Mouse (Mus musculus) heart, postnatal 10 days (tissue): ENCODE measurements around the gene Psmb11. TPM values are rescaled to one million over a fixed set of nuclear protein-coding genes. Genes with fewer than 3 reads are reported as not detected.
A peak's percentile ranks its signal among the peaks of the same experiment; 100 is the strongest.

Experiments used
- DNase-seq, 2 experiments: peaks; one replicate each; pipeline ENCODE4 v3.0.0; 2021
- intact Hi-C: fragments of 180-260 bp; cut with DNase I; formaldehyde crosslinking; loops from one replicate; pipeline ENCODE4 v1.15.1; 2025
- total RNA-seq, 2 experiments: library from RNA; stranded (reverse); gene quantifications; 2 replicates each; pipeline ENCODE4 v1.2.3; 2021

Gene Psmb11
- total RNA-seq: not detected

GRCm38 (mm10) chr14:54621133-54621532 is at the start of gene Psmb11:
Gene Psmb11, plus strand, starts transcription at chr14:54621433.
- intact Hi-C loops: no loop called here
- no peak for DNase-seq

- intact Hi-C loops: no loop called here
- DNase-seq: no peak
These were observed 49.1 kb upstream of the Psmb11 start for GRCm38 (mm10) chr14:54572122-54572521.

- intact Hi-C loops: no loop called here
- peak; percentile 66 to 68 for DNase-seq
These were observed 48.2 kb upstream of the Psmb11 start for GRCm38 (mm10) chr14:54572790-54573736.

- intact Hi-C loops: no loop called here
- no peak for DNase-seq
These were observed 47.0 kb upstream of the Psmb11 start for GRCm38 (mm10) chr14:54574253-54574652.

- intact Hi-C loops: loop anchor here (5.0 kb wide), 1 partner anchor 48 kb away; no protein-coding TSS in a partner anchor
- no peak for DNase-seq
These were observed 46.2 kb upstream of the Psmb11 start for GRCm38 (mm10) chr14:54575031-54575430.

- intact Hi-C loops: loop anchor here (5.0 kb wide), 1 partner anchor 48 kb away; no protein-coding TSS in a partner anchor
- peak; percentile 77 to 82 for DNase-seq
These were observed 45.6 kb upstream of the Psmb11 start for GRCm38 (mm10) chr14:54575631-54576030.

GRCm38 (mm10) chr14:54576241-54577088 is 44.8 kb upstream of the Psmb11 start:
- intact Hi-C loops: loop anchor here (1.0 to 5.0 kb wide), 2 partner anchors 27 to 49 kb away; no protein-coding TSS in a partner anchor
- peak; percentile 56 to 61 for DNase-seq

GRCm38 (mm10) chr14:54577089-54577982 is 43.9 kb upstream of the Psmb11 start, which contains the start of gene Ajuba:
Gene Ajuba, minus strand, starts transcription at chr14:54577558.
- intact Hi-C loops: loop anchor here (1.0 to 5.0 kb wide), 2 partner anchors 26 to 50 kb away; no protein-coding TSS in a partner anchor
- DNase-seq: peak; percentile 95

- peak in 1 of 2 experiments; percentile 66 for DNase-seq
- intact Hi-C loops: loop anchor here (5.0 kb wide), 1 partner anchor 51 kb away; no protein-coding TSS in a partner anchor
These were observed 43.2 kb upstream of the Psmb11 start for GRCm38 (mm10) chr14:54578063-54578462.

GRCm38 (mm10) chr14:54579638-54580037 is 41.6 kb upstream of the Psmb11 start:
- intact Hi-C loops: loop anchor here (5.0 kb wide), 2 partner anchors 38 to 52 kb away; partner anchors contain the start of gene Psmb5
- DNase-seq: no peak

- no peak for DNase-seq
- intact Hi-C loops: loop anchor here (2.0 to 5.0 kb wide), 2 partner anchors 35 to 58 kb away; partner anchors contain the start of genes Cdh24, Gm17606 and Psmb5
These were observed 38.7 kb upstream of the Psmb11 start for GRCm38 (mm10) chr14:54582536-54582935.

GRCm38 (mm10) chr14:54583681-54584338 is 37.4 kb upstream of the Psmb11 start:
- intact Hi-C loops: loop anchor here (2.0 to 5.0 kb wide), 2 partner anchors 33 to 57 kb away; partner anchors contain the start of genes Cdh24, Gm17606 and Psmb5

GRCm38 (mm10) chr14:54591056-54591455 is 30.2 kb upstream of the Psmb11 start:
- DNase-seq: no peak
- intact Hi-C loops: no loop called here

More at GRCm38 (mm10) chr14:54583681-54584338, 37.4 kb upstream of the Psmb11 start:
- peak; percentile 72 to 87 for DNase-seq

GRCm38 (mm10) chr14:54592319-54592934 is 28.8 kb upstream of the Psmb11 start:
- peak; percentile 73 to 77 for DNase-seq
- intact Hi-C loops: no loop called here

- intact Hi-C loops: no loop called here
- no peak for DNase-seq
These were observed 27.2 kb upstream of the Psmb11 start for GRCm38 (mm10) chr14:54594055-54594454.

- intact Hi-C loops: no loop called here
- DNase-seq: no peak
These were observed 26.4 kb upstream of the Psmb11 start for GRCm38 (mm10) chr14:54594631-54595414.

- intact Hi-C loops: no loop called here
- no peak for DNase-seq
These were observed 24.1 kb upstream of the Psmb11 start for GRCm38 (mm10) chr14:54597084-54597483.

GRCm38 (mm10) chr14:54601601-54602000 is 19.6 kb upstream of the Psmb11 start:
- no peak for DNase-seq

More at GRCm38 (mm10) chr14:54601601-54602000, 19.6 kb upstream of the Psmb11 start:
- intact Hi-C loops: no loop called here
